Mouse (Mus musculus) hindbrain, postnatal 0 days (tissue): ENCODE measurements at regions not wholly inside any gene's neighbourhood (a gene's known extent, or its start where the extent isn't known, plus 50 kb on each side); places are given as distances from the start of the nearest gene placed in this dataset.
A peak's percentile ranks its signal among the peaks of the same experiment; 100 is the strongest.

ENCODE experiments used
- ATAC-seq: fragments of 200-750 bp; cut with Nextera tagmentation; 2 replicates; pipeline ENCODE4 v1.8.0; 2017; ENCODE audit warnings: mild to moderate bottlenecking, moderate TSS enrichment, moderate library complexity
- DNase-seq: peaks from one replicate; pipeline ENCODE4 v3.0.0-alpha.2; 2015; ENCODE audit warnings: low spot score
- H3K27ac ChIP-seq: fragments of 300-500 bp; sonication (generic); 2 replicates; pipeline ENCODE4 v1.5.1; 2014; ENCODE audit warnings: mild to moderate bottlenecking
- H3K27me3 ChIP-seq: fragments of 300-500 bp; sonication (generic); 2 replicates; pipeline ENCODE4 v1.6.1; 2014; ENCODE audit warnings: low read length, mixed read lengths; ENCODE audit not compliant: insufficient read depth
- H3K36me3 ChIP-seq: fragments of 300-500 bp; sonication (generic); 2 replicates; pipeline ENCODE4 v1.6.1; 2014; ENCODE audit warnings: low read length, mixed read lengths; ENCODE audit not compliant: insufficient read depth
- H3K4me1 ChIP-seq: fragments of 300-500 bp; sonication (generic); 2 replicates; pipeline ENCODE4 v1.6.1; 2014; ENCODE audit warnings: antibody characterized with exemption, low read length, mixed read lengths; ENCODE audit not compliant: insufficient read depth
- H3K4me2 ChIP-seq: fragments of 300-500 bp; sonication (generic); 2 replicates; pipeline ENCODE4 v1.6.1; 2014; ENCODE audit warnings: low read depth, mild to moderate bottlenecking, low read length, moderate library complexity, mixed read lengths
- H3K4me3 ChIP-seq: fragments of 300-500 bp; sonication (generic); 2 replicates; pipeline ENCODE4 v1.5.1; 2014; ENCODE audit warnings: low read length
- H3K9ac ChIP-seq: fragments of 300-500 bp; sonication (generic); replicated peaks from 2 replicates; pipeline ENCODE4 v1.6.1; 2014; ENCODE audit warnings: mild to moderate bottlenecking, low read length, moderate library complexity, mixed read lengths
- H3K9me3 ChIP-seq: fragments of 300-500 bp; sonication (generic); 2 replicates; pipeline ENCODE4 v1.6.1; 2016; ENCODE audit warnings: low read length, mixed read lengths
- CTCF ChIP-seq: IDR thresholded peaks from 2 replicates; pipeline ENCODE4 v1.5.1; 2016; ENCODE audit warnings: antibody characterized with exemption, control low read depth, low read depth
- WGBS: fragments of 180-500 bp; shearing (Covaris S2); extraction: QIAGEN DNeasy Blood & Tissue Kit; methylation state at CpG from one replicate; pipeline ENCODE4 v1.1.7; 2014; 5-methylcytosine and 5-hydroxymethylcytosine counted together

GRCm38 (mm10) chr16:5431111-5431510, 175.3 kb upstream of the Eef2kmt start:
- H3K4me1 ChIP-seq = no peaks in the 10 kb centered on the region
- H3K9ac ChIP-seq = no peak overlapping the region
- no peak overlapping the region for H3K4me2 ChIP-seq
- 61% methylated on average over 3 of the region's 3 CpGs for WGBS
- ATAC-seq (peak; percentile 75), DNase-seq (peak; percentile 61)
- H3K27me3 ChIP-seq = no peaks in the 10 kb centered on the region
- H3K27ac ChIP-seq = no peak overlapping the region; the same call in 1 of the 2 replicates
- no peaks in the 10 kb centered on the region for H3K36me3 ChIP-seq
- no peak overlapping the region for H3K4me3 ChIP-seq
- TF ChIP-seq CTCF = no peak
- H3K9me3 ChIP-seq = no peaks in the 10 kb centered on the region

DNA sequence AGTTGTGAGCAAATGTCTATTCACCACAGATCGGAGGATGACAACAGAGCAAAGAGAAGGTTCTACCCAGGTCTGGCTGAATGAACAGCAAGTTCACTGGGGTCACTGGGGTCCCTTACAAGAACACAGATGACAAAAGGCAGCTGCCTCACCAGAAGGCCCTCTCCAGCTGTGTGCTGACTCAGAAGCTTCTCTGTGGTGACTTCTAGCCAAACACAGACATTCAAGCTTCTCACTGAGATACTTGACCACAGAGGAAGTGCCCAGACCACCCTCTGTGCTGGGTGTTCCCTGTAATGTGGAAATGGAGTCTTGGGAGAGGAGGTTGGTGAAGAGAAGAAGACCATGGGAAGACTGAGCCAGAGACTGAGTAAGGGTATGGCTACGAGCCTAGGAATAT, 173.7 kb upstream of the Eef2kmt start:
- DNase-seq (no peak), ATAC-seq (no peak)
- H3K4me3 ChIP-seq = no peak overlapping the region
- WGBS = 75% methylated on average over 2 of the region's 2 CpGs
- H3K36me3 ChIP-seq = no peaks in the 10 kb centered on the region
- H3K9ac ChIP-seq = no peak overlapping the region
- H3K27ac ChIP-seq = no peak overlapping the region
- no peaks in the 10 kb centered on the region for H3K4me1 ChIP-seq
- H3K27me3 ChIP-seq = no peaks in the 10 kb centered on the region
- H3K4me2 ChIP-seq = no peak overlapping the region
- H3K9me3 ChIP-seq = no peaks in the 10 kb centered on the region
- no peak for TF ChIP-seq CTCF

DNA sequence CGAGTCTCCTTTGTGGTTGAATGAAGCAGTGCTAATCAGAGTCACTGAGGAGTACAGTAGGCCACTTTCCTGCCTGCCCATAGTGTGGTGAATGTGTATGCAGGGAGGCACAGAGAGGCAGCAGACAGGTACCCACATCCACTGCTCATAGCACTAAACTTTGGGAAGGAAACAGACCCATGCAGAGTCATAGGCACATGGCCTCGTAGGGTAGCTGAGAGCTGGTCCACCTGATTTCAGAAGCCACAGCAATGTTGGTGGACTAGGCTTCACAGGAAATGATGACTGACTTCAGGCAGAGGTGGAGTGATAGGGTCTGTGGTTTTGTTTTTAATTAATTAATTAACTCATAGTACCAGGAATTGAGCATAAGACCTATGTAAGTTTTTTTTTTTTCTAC, 170.1 kb upstream of the Eef2kmt start:
- H3K9me3 ChIP-seq = no peaks in the 10 kb centered on the region
- H3K4me1 ChIP-seq = no peaks in the 10 kb centered on the region
- DNase-seq = no peak
- no peaks in the 10 kb centered on the region for H3K27me3 ChIP-seq
- no peak overlapping the region for H3K4me2 ChIP-seq
- WGBS = 87% methylated on average over 2 of the region's 2 CpGs
- ATAC-seq = no peak
- no peak overlapping the region for H3K27ac ChIP-seq
- no peak overlapping the region for H3K9ac ChIP-seq
- H3K36me3 ChIP-seq = no peaks in the 10 kb centered on the region
- H3K4me3 ChIP-seq = no peak overlapping the region
- TF ChIP-seq CTCF = no peak

- Histone ChIP-seq H3K9ac (no peak overlapping the region), H3K4me1 (no peaks in the 10 kb centered on the region), H3K4me2 (no peak overlapping the region), H3K9me3 (no peaks in the 10 kb centered on the region), H3K27ac (no peak overlapping the region), H3K4me3 (no peak overlapping the region), H3K36me3 (no peaks in the 10 kb centered on the region), H3K27me3 (no peaks in the 10 kb centered on the region)
- ATAC-seq (no peak), DNase-seq (peak; percentile 24)
- WGBS = 73% methylated on average over 6 of the region's 6 CpGs
- no peak for TF ChIP-seq CTCF
Observed at GRCm38 (mm10) chr16:5422041-5422440, 166.3 kb upstream of the Eef2kmt start.

GRCm38 (mm10) chr16:5421591-5421990, 165.8 kb upstream of the Eef2kmt start:
- Histone ChIP-seq H3K4me2 (no peak overlapping the region), H3K4me3 (no peak overlapping the region), H3K36me3 (no peaks in the 10 kb centered on the region), H3K9ac (no peak overlapping the region), H3K9me3 (no peaks in the 10 kb centered on the region), H3K27me3 (no peaks in the 10 kb centered on the region), H3K4me1 (no peaks in the 10 kb centered on the region), H3K27ac (no peak overlapping the region)
- no peak for ATAC-seq
- peak; percentile 28; the same call in 1 of the 2 replicates for TF ChIP-seq CTCF
- 82% methylated on average over 5 of the region's 5 CpGs for WGBS
- no peak for DNase-seq

DNA sequence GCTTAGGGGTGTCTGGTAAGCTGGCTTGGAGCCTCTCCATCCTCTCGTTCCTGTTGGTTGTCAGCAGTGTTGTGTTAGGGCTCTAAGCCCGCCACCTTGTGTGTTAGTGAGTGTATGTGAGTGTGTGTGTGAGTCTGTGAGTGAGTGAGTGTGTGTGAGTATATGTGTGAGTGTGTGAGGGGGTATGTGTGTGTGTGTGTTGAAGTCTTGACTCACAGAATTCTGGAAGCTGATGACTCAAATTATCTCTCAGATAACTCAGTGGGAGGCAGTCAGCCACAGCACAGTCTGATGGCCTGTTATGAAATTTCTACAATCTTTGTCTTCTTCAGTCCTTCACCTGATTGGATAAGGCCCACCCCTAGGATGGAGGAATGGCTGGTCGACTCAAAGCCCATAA, 163.7 kb upstream of the Eef2kmt start:
- Histone ChIP-seq H3K36me3 (no peaks in the 10 kb centered on the region), H3K4me3 (no peak overlapping the region), H3K4me2 (no peak overlapping the region), H3K4me1 (no peaks in the 10 kb centered on the region), H3K9ac (no peak overlapping the region), H3K9me3 (no peaks in the 10 kb centered on the region), H3K27ac (no peak overlapping the region), H3K27me3 (no peaks in the 10 kb centered on the region)
- WGBS = 85% methylated on average over 3 of the region's 3 CpGs
- ATAC-seq (no peak), DNase-seq (no peak)
- no peak for TF ChIP-seq CTCF

DNA sequence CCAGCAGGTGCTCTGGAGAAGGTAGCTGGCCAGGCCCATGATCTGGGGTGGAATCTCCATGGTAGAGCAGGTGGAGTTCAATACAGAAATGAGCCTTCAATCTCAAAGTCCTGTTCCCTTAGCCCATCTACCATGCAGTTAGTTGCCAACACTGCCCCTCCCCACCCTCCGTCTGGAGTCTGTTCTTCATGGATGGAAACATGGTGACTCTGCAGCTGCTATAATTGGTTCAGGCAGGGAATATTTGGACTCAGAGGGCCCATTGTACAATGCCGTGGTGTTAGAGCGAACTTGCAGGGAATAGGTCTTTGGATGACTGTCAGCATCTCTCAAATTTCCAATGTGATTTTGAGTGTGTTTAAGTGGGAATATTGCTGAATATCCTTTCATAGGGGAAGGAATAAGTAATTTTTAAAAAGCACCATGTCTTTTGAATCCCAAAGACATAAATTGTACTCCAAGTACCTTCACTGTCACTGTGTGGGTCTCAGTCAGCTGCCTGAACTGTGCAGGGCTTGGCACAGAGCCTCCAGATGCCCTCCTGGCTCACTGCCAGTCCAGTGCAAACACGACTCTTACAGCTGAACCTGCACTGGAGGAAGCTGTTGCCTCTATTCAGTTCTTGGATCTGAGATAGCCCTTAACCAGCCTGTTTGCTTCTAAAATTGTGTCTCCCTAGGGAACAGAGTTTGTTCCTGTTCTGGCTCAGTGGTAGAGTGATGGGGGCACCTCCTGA, 162.8 kb upstream of the Eef2kmt start:
- Histone ChIP-seq H3K36me3 (no peaks in the 10 kb centered on the region), H3K27me3 (no peaks in the 10 kb centered on the region), H3K4me1 (no peaks in the 10 kb centered on the region), H3K9me3 (no peaks in the 10 kb centered on the region), H3K4me3 (no peak overlapping the region), H3K27ac (no peak overlapping the region), H3K9ac (no peak overlapping the region), H3K4me2 (no peak overlapping the region)
- 39% methylated on average over 4 of the region's 4 CpGs for WGBS
- DNase-seq = peak; percentile 59
- peak; percentile 79 for ATAC-seq
- no peak for TF ChIP-seq CTCF
